Mouse (Mus musculus): ENCODE measurements around the gene Lsamp. TPM values are rescaled to one million over a fixed set of nuclear protein-coding genes. Genes with fewer than 3 reads are reported as not detected.

Lsamp gene
- total RNA-seq, 2 experiments from 2014 or later, result 375 to 426 TPM

DNA sequence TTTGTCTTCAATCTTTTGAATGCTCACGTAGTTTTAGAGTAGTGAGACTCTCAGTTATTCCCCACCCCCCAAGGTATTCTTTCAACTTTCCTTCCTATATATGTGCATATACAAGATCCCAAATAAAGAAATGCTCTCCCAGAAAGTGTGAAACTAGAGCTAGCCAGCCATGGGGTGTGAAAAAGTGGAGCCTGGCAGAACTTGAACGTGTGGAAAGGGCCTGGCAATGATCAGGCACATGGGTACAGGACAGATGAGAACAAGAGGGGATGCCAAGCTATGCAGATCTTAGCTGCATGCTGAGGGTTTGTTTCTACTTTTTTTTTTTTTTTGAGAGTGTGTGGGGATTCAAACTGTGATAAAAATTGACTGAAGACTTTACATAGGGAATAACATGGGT is 1916.6 kb downstream of the Lsamp start:
- DNase-seq (ENCODE audit: low spot score in 2 of 2), result no peak

DNA sequence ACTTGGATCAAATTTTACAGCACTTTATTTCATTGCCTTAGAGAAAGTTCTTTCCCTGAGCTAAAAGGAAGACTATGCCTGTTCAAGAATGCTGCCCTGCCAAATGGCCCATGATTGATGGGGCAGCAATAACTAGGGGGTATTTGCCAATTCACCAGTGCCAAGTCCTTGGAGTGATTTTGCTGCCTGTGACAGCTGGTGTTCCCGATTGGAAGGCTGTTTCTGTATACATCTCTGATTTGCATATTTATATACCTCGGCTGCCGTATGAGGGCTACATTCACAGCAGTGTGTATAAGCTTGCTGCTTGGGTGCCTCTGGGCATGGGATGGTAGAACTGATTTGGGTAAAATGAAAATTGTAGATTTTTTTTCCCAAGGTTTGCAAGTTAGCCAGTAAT is 1919.5 kb downstream of the Lsamp start:
- DNase-seq (ENCODE audit: low spot score in 2 of 2), result peak in 1 of 2 experiments; percentile 24

DNA sequence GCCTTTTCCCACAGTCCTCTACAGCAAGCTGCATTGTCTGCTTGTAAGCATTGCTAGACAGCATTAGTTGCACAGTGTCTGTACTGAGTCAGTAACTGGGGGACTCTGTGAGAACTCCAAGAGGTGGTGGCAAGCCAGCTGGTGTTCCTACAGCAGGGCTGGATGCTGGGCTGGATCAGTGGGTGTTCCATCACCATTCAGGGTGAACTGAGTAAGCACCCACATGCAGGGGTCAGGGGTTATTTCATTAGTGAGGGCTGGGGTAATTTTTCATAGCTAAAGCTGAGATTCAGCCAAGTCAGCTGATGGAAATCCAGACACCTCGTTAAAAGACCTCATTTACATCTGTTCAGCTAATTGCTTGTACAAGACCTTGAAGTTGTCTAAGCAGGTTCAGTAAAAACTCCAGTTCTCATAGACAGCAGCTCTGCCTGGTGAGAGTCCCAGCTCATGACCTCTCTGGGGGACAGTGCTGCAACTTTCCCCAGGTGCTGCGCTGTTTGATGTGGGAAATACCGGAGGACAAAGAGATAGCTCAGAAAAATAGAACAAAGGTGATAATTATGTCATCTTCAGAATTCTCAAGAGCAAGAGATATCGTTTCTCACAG is 1928.5 kb downstream of the Lsamp start:
- DNase-seq (ENCODE audit: low spot score in 2 of 2), result no peak

DNA sequence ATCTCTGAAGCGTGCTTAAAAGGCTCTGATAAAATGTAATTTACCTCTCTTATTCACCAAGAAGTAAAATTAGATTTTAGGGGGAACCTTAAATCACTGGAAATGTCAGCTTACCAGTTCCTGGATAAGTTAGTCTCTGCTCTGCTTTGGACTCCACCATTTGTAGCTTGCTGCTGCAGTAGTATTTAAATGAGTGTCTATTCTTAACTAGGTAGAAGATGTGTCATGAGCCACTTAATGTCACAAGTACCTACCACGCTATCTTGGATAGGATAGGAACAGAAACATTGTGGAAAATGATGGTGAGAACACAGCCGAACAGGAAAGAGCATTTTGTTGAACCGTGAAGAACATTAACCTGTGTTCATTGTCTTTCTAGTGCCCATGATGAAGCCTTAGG is 1929.2 kb downstream of the Lsamp start:
- DNase-seq (ENCODE audit: low spot score in 2 of 2), result no peak

DNA sequence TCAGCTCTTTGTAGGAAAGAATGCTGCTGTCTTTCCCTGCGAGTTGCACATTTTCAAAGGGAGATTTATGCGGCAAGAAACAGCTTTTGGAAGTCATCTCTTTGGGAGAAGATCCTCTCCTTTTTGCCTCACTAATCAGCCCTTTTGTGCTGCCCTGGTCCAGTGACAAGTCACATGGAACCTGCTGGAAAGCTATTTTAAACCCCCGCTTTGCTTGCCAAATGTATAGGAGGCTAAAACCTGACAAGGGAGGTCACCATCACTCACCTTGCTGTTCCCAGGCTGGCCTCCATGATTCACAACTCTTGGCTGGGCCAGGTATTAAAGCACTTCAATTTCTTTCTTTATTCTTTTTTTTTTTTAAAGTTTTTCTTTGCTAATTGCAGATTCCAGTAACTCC is 1932.2 kb downstream of the Lsamp start:
- DNase-seq (ENCODE audit: low spot score in 2 of 2), result no peak

DNA sequence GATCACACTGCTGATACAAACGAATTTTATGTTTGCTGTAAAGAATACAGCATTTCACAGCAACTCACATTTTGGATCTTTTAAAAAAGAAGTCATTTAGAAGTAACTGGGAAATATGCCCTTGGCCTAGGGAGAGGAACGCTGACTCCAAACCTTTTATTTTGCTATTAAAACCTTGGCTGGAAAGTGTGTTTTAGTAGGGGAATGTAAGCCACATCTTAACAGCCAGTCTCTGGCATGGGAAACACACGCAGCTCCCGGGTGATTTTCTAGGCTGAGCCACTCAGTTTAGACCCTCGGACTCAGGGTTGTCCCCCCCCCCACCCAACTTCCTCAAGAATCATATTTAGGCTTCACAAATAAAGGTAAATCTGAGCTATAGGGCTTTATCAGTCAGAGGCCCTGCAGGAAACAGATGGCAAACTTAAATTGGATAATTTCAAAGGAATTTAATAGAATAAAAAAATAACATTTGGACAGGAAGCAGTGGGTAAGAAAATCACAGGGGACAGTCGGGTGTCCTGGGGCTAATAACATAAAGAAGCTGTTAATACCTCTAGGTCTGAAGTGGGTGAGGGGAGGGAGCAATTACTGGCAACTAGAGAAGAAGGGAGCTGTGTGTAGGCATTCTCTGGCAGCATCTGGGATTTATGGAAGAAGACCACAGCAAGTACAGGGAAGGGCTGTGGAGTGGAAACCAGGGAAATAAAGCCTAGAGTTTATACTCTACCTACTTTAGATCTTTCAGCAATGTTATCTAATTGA is 1933.1 kb downstream of the Lsamp start:
- DNase-seq (ENCODE audit: low spot score in 2 of 2), result no peak

DNA sequence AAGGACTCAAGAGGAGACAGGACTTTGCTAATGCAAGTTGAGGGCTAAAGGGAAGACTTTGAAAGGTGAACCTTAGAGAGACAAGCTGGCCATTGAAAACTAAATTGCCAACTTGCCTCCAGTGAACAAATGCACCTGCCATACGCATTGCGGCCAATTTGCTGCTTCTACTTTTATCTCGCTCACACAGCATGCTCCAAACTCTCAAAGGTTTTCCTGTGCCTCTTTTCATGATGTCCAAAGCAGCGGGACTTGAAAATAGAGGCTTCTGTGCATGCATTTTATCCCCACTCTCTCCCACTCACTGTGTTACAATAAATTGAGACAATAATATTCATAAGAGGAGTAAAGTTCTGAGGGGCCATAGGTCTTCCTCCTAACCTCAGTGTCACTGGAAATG is 1945.4 kb downstream of the Lsamp start:
- no peak for DNase-seq (ENCODE audit: low spot score in 2 of 2)

DNA sequence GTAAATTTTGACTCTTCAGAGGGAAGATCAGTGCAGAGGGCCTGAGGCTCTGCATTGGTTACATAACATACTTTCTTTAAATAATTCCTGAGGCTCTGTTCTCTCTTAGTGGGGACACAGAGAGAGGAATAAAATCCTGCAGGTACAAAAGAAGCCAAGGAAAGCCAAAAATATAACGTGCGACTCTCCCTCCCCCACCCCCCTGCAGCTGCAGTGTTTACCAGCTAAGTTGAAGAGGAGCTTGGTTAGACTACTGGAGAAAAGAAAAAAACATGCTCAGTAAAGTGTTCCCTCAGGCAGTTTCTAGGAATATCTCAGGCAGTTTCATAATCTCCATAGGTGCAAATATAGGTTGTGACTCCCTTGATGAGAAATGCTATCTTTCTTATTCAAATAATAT is 1951.5 kb downstream of the Lsamp start:
- no peak for DNase-seq (ENCODE audit: low spot score in 2 of 2)

DNA sequence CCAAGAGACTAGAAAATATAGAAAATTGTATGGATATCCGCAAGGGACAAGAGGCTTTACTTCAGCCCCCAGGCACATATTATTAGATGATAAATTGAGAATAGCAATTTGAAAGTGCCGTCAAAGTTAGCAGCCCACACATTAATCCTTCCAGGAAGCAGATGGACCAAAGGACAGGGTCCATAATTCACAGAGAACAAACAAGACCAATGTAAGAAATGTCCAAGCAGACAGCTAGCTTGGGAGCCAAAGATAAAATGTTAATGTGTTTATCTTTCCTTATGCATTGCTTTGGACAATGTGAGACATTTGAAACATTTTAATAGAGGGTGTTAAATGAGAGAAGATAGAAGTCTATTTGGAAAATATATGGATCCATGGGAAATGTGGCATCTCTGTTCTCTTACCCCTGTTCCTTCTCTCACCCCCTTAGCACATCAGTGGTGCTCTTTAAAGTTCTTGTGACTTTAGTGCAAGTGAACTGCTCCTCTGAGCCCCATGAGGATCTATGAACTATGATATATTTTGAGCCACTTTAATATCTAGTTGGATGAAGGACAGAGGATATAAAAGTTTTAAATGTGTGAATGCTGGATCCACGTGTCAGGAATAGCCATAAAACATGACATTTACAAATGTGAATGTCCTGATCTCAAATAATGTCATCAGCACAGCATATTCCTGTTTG is 1952.9 kb downstream of the Lsamp start:
- no peak for DNase-seq (ENCODE audit: low spot score in 2 of 2)

DNA sequence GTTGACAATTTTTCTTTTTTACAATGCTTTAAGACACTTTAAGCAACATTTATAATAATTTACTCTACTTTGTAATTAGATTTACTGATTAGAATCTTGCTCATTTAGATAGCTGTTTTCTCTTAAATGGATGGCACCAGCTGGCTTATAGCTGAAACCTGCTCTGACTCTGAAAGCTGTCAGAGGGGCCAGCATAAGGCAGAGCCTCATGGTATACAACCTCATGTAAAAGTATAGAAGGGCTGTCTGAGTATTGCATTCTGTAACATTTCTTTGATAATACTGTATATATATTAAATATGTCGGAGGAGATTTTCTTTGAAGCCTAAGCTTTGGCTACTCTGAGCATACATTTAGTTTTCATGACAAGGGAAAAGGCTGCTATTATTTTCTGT is 1953.4 kb downstream of the Lsamp start:
- DNase-seq (ENCODE audit: low spot score in 2 of 2), result no peak

DNA sequence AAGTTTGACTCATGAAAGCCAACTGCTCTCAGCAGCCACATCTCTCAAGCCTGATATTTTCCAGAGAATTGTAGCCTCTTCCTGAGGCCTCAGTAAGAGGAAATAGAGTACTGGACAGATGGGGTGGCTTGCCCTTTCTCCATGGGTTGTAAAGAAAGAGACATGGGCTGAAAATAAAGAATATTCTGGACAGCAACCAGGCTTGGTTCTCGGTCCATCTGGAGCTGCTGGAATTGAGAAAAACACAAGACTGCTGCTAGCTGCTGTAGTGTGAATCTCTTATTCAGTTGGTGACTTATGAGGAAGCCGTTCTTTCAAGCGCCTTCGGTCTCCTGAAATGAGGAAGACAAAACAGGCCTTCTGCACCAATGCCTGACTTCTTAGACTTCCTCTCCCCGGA is 1954.1 kb downstream of the Lsamp start:
- peak in 1 of 2 experiments; percentile 32 for DNase-seq (ENCODE audit: low spot score in 2 of 2)

DNA sequence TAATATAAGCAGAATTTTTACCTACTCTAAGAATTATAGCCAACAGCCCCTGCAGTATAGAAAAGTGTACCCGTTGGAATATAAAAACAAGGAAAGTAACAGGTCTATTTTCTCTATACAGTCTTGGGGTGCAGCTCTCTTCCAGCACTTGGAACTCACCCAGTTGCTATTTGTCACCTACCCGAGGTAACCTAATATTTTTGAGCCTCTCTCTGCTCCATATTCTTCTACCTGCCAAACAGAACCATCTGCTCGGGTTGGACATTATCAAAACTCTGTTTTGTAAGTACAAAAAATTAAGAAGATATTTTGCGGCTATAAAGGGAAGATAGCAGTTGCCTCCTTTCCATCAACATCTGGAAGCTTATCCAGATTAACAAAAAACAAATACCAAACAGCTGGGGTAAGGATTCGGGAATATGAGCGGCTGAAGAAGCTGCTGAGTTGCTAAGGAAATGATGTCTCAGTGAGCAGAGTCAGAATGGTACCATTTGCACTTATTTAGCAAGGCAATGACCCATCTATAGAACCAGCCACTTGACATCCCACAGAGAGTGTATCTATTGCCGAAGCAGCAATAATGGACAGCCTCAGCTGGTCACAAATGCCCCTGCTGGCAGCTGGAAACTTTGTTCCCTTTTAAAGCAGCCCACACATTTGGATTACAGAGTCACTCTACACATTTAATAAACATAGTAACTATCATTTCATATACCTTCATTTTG is 1957.6 kb downstream of the Lsamp start:
- DNase-seq (ENCODE audit: low spot score in 2 of 2), result no peak

DNA sequence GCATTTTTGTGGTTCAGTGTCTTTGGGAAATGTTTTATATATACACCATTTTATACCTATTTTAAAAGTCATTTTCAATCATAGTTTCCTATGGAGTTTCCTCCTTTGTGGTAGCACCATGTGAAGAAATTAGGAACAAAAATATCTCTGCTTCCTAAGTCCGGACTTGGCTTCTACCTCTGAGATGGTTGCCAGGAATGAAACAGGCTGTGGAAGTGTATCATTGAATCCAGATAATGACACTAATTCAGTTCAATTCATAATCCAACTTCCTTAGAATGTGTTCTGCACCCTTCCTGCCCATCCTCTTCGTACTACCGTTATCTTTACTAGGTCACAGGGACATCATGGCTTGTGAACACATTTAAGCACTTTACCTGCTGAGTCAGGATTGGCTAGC is 1973.7 kb downstream of the Lsamp start:
- no peak for DNase-seq (ENCODE audit: low spot score in 2 of 2)

DNA sequence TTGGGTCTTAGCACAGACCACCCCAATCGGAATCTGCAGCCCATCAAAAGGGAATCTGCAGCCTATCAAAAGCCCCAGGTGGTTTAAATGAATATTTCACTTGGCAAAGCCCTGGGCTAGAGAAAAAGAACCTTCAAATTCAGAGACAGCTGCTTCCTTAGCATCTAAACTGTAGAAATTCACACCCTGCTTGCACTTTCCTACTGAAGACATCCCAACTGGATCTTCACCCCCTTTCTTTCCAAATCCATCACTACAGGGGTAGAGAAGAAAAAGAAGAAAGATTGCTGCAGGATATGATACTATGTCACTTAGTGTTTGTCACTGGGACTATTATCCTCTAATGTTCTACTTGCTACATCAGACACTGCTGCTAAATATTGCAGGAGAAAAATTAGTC is 1981.5 kb downstream of the Lsamp start:
- no peak for DNase-seq (ENCODE audit: low spot score in 2 of 2)

DNA sequence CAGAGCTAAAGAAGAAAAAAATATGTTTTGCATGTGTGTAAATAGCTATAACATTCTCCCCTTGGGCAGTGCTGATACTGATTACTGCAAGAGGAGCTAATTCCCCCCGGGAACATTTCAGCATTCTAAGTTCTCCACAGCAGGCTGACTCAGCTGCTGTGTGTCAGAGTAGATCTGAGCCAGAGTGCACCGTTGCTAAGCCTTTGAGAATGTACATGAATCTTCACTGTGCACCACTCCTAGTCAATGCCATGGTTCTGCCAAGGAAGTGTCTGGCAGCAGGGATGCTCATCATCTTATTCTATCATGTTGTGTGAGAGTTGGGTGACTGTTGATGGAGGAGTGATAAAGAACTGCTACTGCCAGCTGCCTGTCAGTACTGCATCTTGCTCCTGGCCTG is 1985.1 kb downstream of the Lsamp start:
- DNase-seq (ENCODE audit: low spot score in 2 of 2), result no peak

DNA sequence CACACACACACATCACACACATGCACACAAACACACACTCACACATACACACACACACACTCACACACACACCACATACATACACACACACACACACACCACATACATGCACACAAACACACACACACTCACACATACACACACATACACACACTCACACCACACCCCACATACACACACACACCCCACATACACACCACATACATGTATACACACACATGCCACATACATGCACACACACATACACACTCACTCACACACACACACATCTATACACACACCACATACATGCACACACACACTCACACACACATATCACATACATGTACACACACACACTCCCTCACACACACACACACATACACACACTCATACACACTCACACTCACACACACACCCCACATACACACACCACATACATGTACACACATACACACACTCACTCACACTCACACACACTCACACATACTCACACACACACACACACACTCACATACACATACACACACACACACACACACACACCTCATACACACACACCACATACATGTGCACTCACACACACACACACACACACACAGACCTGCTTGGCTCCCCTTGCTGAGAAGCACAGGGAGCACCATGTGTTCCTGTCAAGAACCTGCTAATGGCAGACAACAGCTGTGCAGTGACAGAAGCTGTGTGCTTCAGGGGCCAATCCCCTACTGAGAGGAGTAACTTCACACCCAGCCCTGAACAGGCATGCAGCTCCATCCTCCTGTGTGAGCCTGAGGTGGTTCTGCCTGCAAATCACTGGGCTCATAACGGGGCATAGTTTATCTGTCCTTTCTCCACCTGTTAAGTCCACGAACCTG is 1990.9 kb downstream of the Lsamp start:
- DNase-seq (ENCODE audit: low spot score in 2 of 2), result no peak

DNA sequence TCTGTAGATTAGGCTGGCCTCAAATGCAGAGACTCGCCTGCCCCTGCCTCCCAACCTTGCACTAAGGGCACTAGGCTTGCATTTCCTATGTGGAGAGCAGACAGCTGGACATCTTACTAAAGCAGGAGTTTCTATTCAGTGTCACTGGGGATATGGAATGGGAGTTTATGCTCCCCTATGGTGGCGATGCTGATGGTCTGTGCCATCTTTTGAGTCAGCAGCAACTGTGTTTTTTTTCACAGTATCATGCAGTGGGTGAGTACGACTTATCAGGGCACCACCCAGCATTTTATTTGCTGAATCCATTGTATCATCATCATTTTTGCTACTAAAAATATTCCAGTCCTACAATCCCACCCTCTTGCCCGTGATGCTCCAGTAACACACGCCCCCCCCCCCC is 1992.7 kb downstream of the Lsamp start:
- DNase-seq (ENCODE audit: low spot score in 2 of 2), result no peak

DNA sequence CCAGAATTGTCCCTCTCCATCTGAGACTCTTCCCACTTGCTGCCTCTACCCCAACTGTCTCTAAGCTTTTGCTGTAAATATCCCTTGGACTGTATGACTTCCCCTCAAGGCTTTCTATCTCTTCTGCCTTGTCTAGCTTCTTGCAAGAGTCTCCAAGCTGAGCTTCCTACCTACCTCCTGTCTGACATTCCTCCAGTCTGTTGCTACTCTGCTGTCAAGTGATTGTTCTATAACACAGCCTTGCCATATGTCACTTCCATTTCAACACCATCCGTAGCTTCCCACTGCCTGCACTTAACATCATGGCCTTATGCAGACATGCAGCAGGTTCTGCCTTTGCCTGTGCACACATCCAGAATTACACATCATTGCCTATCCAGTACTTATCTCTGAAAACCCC is 2012.8 kb downstream of the Lsamp start:
- peak; percentile 44 to 80 for DNase-seq (ENCODE audit: low spot score in 2 of 2)

DNA sequence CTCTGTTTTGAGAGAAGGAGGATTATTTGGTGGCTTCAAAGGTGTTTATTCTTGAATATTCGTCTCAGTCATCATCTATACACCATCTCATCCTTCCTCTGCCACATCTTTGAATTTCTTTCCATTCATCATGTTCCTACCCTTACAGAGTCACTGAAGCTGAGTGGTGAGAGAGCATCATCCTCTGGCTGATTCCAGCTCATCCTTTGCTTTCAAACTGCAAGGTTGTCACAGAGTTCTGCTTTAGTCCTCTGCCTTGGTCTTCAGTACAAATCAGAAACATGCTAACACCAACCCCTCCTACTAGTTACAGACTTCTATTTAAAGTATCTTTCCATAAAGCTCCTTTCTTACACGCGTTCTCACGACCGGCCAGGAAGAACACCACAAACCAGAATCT is 2018.8 kb downstream of the Lsamp start:
- DNase-seq (ENCODE audit: low spot score in 2 of 2), result no peak

DNA sequence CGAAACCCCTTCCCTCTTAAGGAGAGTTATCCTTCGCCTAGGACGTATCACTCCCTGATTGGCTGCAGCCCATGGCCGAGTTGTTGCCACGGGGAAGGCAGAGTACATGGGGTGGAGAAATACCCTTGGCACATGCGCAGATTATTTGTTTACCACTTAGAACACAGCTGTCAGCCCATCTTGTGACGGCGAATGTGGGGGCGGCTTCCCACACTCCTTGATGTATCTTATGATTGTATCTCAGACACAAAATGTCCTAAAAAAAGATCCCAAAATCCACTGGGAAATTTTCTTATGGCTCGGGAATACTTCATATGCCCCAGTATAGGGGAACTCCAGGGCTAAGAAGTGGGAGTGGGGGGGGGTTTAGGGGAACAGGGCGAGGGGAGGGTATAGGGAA is 2019.3 kb downstream of the Lsamp start:
- DNase-seq (ENCODE audit: low spot score in 2 of 2), result peak in 1 of 2 experiments; percentile 15

DNA sequence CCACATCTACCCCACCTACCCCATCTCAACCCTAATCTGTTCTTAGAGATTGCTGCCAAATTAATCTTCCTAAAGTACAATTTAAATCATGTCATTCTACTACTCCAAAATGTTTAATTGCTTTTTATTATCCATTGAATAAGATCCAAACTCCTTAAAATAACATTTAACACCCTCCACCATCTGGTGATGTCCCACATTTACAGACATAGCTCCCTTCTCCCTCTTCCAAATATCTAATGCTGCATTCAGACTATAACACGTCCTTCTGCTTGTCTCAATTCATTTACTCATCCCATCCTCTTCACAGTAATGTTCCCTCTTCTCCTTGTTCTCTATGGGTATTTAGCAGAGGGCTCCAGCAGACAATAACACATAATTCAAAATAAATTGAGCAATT is 2020.0 kb downstream of the Lsamp start:
- DNase-seq (ENCODE audit: low spot score in 2 of 2), result peak in 1 of 2 experiments; percentile 74

Measured in layer of hippocampus, adult 18-20 months (tissue).